Mouse (Mus musculus): ENCODE measurements around the gene Rxfp2. TPM values are rescaled to one million over a fixed set of nuclear protein-coding genes. Genes with fewer than 3 reads are reported as not detected.

The Rxfp2 gene
- polyA plus RNA-seq, 1 experiment from 2014 or later: not detected

DNA sequence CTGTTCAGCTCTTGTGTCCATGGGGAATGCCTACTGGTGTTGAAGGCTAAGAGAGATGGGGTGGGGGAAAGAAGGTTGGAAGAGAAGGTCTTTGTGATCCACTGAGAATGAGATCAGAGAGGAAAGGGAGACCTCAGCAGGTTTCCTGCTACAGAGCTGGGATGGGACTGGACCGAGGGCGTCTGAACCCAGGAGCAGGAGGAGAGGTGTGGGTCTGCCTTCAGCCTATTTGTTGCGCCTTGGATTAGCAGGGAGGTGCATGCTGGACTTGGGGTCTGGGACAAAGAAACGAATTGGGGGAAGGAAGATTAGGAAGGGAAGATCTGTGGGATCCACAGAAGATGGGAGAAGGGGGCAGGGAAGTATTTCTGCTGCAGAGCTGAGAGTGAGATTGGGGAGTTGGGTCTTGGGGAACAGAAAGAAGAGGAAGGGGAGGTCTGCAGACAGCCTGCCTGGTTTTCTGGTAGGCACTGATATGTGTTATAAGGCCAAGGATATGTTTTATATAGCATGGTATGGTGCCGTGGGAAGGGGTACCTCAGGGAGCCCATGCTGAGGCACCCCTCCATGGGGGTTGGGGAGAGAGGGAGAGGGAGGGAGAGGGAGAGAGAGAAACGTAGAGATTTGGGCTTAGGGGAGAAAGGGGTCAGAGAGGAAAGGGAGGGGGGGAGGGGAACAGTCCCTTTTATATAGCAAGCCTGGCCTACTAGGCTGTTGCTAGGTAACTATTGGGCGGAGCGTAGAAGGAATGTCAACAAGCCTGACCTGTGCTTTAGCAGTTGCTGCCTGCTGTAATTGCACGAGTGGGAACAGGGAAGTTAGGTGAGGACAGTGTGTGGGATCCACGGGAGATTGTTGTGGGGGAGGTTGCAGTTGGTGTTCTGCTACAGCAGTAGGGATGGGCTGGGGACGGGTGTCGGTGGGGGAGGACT, 61.7 kb downstream of the Rxfp2 start:
- H3K27ac ChIP-seq (ENCODE audit: low read depth): no peak overlapping the region
- no peak for ATAC-seq
- no peak overlapping the region for H3K9ac ChIP-seq (replicated peaks)
- TF ChIP-seq CTCF (IDR thresholded peaks at IDR 0.05; ENCODE audit: low read depth) (no peak), EP300 (IDR thresholded peaks at IDR 0.05; ENCODE audit: low read depth) (no peak)
- no peaks in the 10 kb centered on the region for H3K36me3 ChIP-seq (replicated peaks; ENCODE audit: insufficient read depth, low read length)
- no peaks in the 10 kb centered on the region for H3K27me3 ChIP-seq (ENCODE audit: insufficient read depth, low read length)
- 0 out of 2 replicates have a peak overlapping the region, but pooled peaks have one; percentile 18 for H3K4me2 ChIP-seq (ENCODE audit: low read depth, low read length)
- WGBS (ENCODE audit: insufficient replicate concordance): 38% methylated on average over 12 of the region's 12 CpGs
- DNase-seq: no peak
- no peaks in the 10 kb centered on the region for H3K9me3 ChIP-seq (ENCODE audit: low read length)
- no peak overlapping the region for H3K4me3 ChIP-seq (ENCODE audit: low read depth, low read length)
- H3K4me1 ChIP-seq (ENCODE audit: insufficient read depth): no peaks in the 10 kb centered on the region

DNA sequence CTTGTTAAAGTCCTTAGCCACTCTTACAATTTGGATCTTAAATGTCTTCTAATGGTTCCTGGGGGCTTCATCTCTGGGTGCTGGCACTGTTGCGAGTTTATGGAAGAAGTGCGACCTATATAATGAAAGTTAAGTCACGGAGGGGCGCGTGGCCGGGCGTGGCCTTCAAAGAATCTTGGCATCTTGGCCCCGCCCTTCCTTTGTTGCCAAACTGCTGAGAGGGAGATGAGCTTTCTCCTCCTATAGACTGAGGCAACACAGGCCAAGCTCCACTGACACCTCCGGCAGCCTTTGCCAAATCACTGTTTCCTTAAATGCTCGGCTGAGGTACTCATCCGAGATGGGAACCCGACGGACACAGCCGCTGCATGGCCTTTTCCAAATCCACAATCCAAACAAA, 64.2 kb downstream of the Rxfp2 start:
- no peak for DNase-seq
- H3K27ac ChIP-seq (ENCODE audit: low read depth): no peak overlapping the region
- 81% methylated on average over 14 of the region's 14 CpGs for WGBS (ENCODE audit: insufficient replicate concordance)
- H3K27me3 ChIP-seq (ENCODE audit: insufficient read depth, low read length): no peaks in the 10 kb centered on the region
- H3K9me3 ChIP-seq (ENCODE audit: low read length): no peaks in the 10 kb centered on the region
- ATAC-seq: no peak
- H3K9ac ChIP-seq (replicated peaks): no peak overlapping the region
- H3K4me2 ChIP-seq (ENCODE audit: low read depth, low read length): no peak overlapping the region
- no peaks in the 10 kb centered on the region for H3K4me1 ChIP-seq (ENCODE audit: insufficient read depth)
- no peak overlapping the region for H3K4me3 ChIP-seq (ENCODE audit: low read depth, low read length)
- TF ChIP-seq EP300 (IDR thresholded peaks at IDR 0.05; ENCODE audit: low read depth): no peak
- TF ChIP-seq CTCF (IDR thresholded peaks at IDR 0.05; ENCODE audit: low read depth): no peak
- H3K36me3 ChIP-seq (replicated peaks; ENCODE audit: insufficient read depth, low read length): no peaks in the 10 kb centered on the region

DNA sequence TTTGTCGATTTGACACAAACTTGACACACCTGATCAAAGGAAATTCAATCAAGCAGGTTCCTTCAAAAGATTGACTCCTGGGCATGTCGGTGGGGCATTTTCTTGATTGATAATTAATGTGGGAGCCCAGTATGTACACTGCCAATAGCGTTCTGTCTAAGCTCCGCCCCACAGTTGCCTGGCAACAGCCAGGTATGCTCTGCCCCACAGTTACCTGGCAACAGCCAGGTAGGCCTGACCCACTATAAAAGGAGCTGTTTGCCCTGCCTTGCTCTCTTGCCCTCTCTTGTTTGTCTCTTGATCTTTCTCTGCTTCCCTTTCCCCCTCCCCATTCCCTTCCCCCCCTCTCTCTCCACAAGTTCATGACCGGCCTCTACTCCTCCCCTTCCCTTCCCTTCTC, 64.7 kb downstream of the Rxfp2 start:
- no peak overlapping the region for H3K4me3 ChIP-seq (ENCODE audit: low read depth, low read length)
- H3K4me1 ChIP-seq (ENCODE audit: insufficient read depth): no peaks in the 10 kb centered on the region
- no peak for DNase-seq
- H3K9ac ChIP-seq (replicated peaks): no peak overlapping the region
- WGBS (ENCODE audit: insufficient replicate concordance): 56% methylated on average over 5 of the region's 5 CpGs
- TF ChIP-seq EP300 (IDR thresholded peaks at IDR 0.05; ENCODE audit: low read depth) (no peak), CTCF (IDR thresholded peaks at IDR 0.05; ENCODE audit: low read depth) (no peak)
- no peak overlapping the region for H3K27ac ChIP-seq (ENCODE audit: low read depth)
- H3K4me2 ChIP-seq (ENCODE audit: low read depth, low read length): no peak overlapping the region
- no peaks in the 10 kb centered on the region for H3K9me3 ChIP-seq (ENCODE audit: low read length)
- no peaks in the 10 kb centered on the region for H3K36me3 ChIP-seq (replicated peaks; ENCODE audit: insufficient read depth, low read length)
- ATAC-seq: no peak
- H3K27me3 ChIP-seq (ENCODE audit: insufficient read depth, low read length): no peaks in the 10 kb centered on the region

DNA sequence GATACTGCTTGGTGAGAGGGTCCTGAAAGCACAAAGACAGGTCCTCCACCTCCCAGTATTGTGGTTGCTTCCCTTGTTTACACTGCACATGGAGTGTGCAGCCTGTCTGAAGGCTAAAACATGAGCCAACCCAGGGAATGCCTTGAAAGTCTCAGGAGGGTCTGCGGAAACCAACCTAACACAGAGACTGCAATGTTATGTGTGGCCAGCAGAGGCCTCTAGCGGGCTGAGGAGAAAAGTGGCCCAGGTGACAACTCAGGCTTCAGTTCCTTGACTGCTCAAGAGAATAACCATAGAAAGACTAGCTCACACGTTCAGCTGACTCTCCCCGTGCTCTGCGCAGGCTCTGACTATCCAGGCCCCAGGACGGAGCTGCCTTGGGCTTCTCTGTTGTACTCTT, 79.1 kb downstream of the Rxfp2 start:
- Histone ChIP-seq H3K4me2 (ENCODE audit: low read depth, low read length) (no peak overlapping the region), H3K27me3 (ENCODE audit: insufficient read depth, low read length) (no peaks in the 10 kb centered on the region), H3K4me3 (ENCODE audit: low read depth, low read length) (no peak overlapping the region), H3K9me3 (ENCODE audit: low read length) (no peaks in the 10 kb centered on the region), H3K27ac (ENCODE audit: low read depth) (no peak overlapping the region), H3K9ac (replicated peaks) (no peak overlapping the region), H3K36me3 (replicated peaks; ENCODE audit: insufficient read depth, low read length) (no peaks in the 10 kb centered on the region), H3K4me1 (ENCODE audit: insufficient read depth) (no peaks in the 10 kb centered on the region)
- 9% methylated on average over 6 of the region's 6 CpGs for WGBS (ENCODE audit: insufficient replicate concordance)
- DNase-seq: peak; percentile 50
- TF ChIP-seq EP300 (IDR thresholded peaks at IDR 0.05; ENCODE audit: low read depth): no peak
- peak; percentile 87 for TF ChIP-seq CTCF (IDR thresholded peaks at IDR 0.05; ENCODE audit: low read depth)
- ATAC-seq: 0 out of 2 replicates have a peak, but pooled peaks have one; percentile 27

- Histone ChIP-seq H3K9me3 (ENCODE audit: low read length) (no peaks in the 10 kb centered on the region), H3K4me2 (ENCODE audit: low read depth, low read length) (no peak overlapping the region), H3K27me3 (ENCODE audit: insufficient read depth, low read length) (no peaks in the 10 kb centered on the region), H3K27ac (ENCODE audit: low read depth) (no peak overlapping the region), H3K36me3 (replicated peaks; ENCODE audit: insufficient read depth, low read length) (no peaks in the 10 kb centered on the region), H3K9ac (replicated peaks) (no peak overlapping the region), H3K4me1 (ENCODE audit: insufficient read depth) (no peaks in the 10 kb centered on the region), H3K4me3 (ENCODE audit: low read depth, low read length) (no peak overlapping the region)
- TF ChIP-seq EP300 (IDR thresholded peaks at IDR 0.05; ENCODE audit: low read depth) (no peak), CTCF (IDR thresholded peaks at IDR 0.05; ENCODE audit: low read depth) (no peak)
- WGBS (ENCODE audit: insufficient replicate concordance): 87% methylated on average over 12 of the region's 12 CpGs
- DNase-seq (no peak), ATAC-seq (no peak)
Observed at GRCm38 (mm10) chr5:150098754-150099153, 80.3 kb downstream of the Rxfp2 start.

DNA sequence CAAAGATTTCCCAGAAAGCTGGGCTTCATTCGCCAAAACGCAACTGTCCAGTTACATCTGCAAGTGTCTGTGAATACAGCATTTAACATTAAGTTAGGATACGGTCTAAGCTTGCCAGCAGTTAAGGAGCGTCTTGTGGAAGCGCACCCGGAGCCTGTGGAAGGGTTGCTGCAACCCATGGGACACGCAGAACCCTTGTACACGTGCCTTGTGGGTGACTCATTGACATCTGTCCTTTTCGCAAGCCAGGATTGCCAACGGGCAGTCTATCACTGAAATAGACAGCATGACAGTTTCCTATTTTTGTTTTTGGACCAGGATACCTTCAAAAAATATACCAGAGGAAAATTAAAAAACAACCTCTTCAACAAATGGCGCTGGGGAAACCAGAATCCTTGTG, 83.3 kb downstream of the Rxfp2 start:
- Histone ChIP-seq H3K27ac (ENCODE audit: low read depth) (no peak overlapping the region), H3K27me3 (ENCODE audit: insufficient read depth, low read length) (no peaks in the 10 kb centered on the region), H3K4me1 (ENCODE audit: insufficient read depth) (no peaks in the 10 kb centered on the region), H3K4me2 (ENCODE audit: low read depth, low read length) (no peak overlapping the region), H3K36me3 (replicated peaks; ENCODE audit: insufficient read depth, low read length) (no peaks in the 10 kb centered on the region), H3K9me3 (ENCODE audit: low read length) (no peaks in the 10 kb centered on the region), H3K9ac (replicated peaks) (no peak overlapping the region), H3K4me3 (ENCODE audit: low read depth, low read length) (no peak overlapping the region)
- 68% methylated on average over 11 of the region's 11 CpGs for WGBS (ENCODE audit: insufficient replicate concordance)
- DNase-seq (no peak), ATAC-seq (no peak)
- TF ChIP-seq CTCF (IDR thresholded peaks at IDR 0.05; ENCODE audit: low read depth) (no peak), EP300 (IDR thresholded peaks at IDR 0.05; ENCODE audit: low read depth) (no peak)

Data from liver, postnatal 0 days (tissue).